Mouse (Mus musculus) CD4-positive naive resting alpha-beta T cell, adult 76 days (primary cell): ENCODE data around the gene Mageb1. TPM values are rescaled to one million over a fixed set of nuclear protein-coding genes. Genes with fewer than 3 reads are reported as not detected.

Experiments used
- total RNA-seq: library from RNA; stranded (reverse); gene quantifications from one replicate; pipeline ENCODE4 v1.2.4, GENCODE M21; 2023

Gene Mageb1
- total RNA-seq, result not detected

GRCm38 (mm10) chrX:92016233-92016632, at the start of gene Mageb1:
Gene Mageb1 (minus strand): TSS chrX:92016333.

Other genes starting within 250 kb of the Mageb1 start
- not detected for gene Mageb5, start 233.3 kb downstream of the Mageb1 start, total RNA-seq